Mouse (Mus musculus): ENCODE results near the gene Noc3l. TPM values are rescaled to one million over a fixed set of nuclear protein-coding genes. Genes with fewer than 3 reads are reported as not detected.

Gene Noc3l
- polyA plus RNA-seq, 1 experiment from 2014 or later = 5.3 TPM

- no peak overlapping the region for H3K27ac ChIP-seq
- H3K9ac ChIP-seq = no peak overlapping the region
- peaks cover 83% of the 10 kb centered on the region for H3K36me3 ChIP-seq
- 97% methylated on average over 6 of the region's 6 CpGs for WGBS
- no peak for ATAC-seq (ENCODE audit: low FRiP score)
- H3K4me3 ChIP-seq = no peak overlapping the region
- no peaks in the 10 kb centered on the region for H3K9me3 ChIP-seq
- H3K4me2 ChIP-seq = no peak overlapping the region
- no peaks in the 10 kb centered on the region for H3K4me1 ChIP-seq (replicated peaks)
- no peaks in the 10 kb centered on the region for H3K27me3 ChIP-seq
These were observed 20.2 kb downstream of the Noc3l start for GRCm38 (mm10) chr19:38798801-38799200.

DNA sequence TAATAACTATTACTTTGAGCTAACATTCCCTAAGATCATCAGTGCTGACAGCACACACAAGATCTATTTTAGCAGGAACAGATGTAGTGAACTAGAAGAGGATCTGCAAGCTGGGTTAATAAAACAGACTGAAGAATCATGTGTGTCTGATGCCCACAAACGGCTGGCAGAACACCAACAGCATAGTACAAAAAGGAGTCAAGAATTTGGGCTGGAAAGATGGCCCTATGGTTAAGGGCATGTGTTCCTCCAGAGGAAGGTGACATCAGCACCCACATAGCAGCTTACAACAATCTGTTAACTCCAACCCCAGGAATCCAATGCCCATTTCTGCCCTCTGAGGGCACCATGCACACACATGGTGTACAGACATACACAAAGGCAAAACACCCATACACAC is 20.7 kb downstream of the Noc3l start:
- 97% methylated on average over 1 of the region's 1 CpGs for WGBS
- no peaks in the 10 kb centered on the region for H3K4me1 ChIP-seq (replicated peaks)
- H3K9me3 ChIP-seq = no peaks in the 10 kb centered on the region
- H3K4me3 ChIP-seq = no peak overlapping the region
- H3K36me3 ChIP-seq = peaks cover 83% of the 10 kb centered on the region
- H3K9ac ChIP-seq = no peak overlapping the region
- ATAC-seq (ENCODE audit: low FRiP score) = no peak
- no peak overlapping the region for H3K4me2 ChIP-seq
- H3K27me3 ChIP-seq = no peaks in the 10 kb centered on the region
- H3K27ac ChIP-seq = no peak overlapping the region

DNA sequence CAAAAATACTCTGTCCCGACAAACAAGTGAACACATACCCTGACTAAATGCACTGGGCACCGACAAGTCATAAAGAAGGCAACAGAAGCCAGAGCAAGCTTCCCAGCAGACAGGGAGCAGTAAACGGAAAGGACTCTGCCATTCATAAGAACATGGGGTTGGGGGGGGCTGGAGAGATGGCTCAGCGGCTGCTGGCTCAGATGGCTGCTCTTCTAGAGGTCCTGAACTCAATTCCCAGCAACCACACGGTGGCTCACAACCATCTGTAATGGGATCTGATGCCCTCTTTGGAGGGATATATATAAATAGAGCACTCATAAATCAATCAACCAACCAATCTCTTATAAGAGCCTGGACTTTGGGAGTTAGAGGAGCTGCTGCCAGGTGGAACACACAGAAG is 22.5 kb downstream of the Noc3l start:
- H3K27me3 ChIP-seq = no peaks in the 10 kb centered on the region
- no peaks in the 10 kb centered on the region for H3K9me3 ChIP-seq
- H3K27ac ChIP-seq = no peak overlapping the region
- peaks cover 83% of the 10 kb centered on the region for H3K36me3 ChIP-seq
- 79% methylated on average over 5 of the region's 5 CpGs for WGBS
- ATAC-seq (ENCODE audit: low FRiP score) = no peak
- no peaks in the 10 kb centered on the region for H3K4me1 ChIP-seq (replicated peaks)
- H3K4me3 ChIP-seq = no peak overlapping the region
- no peak overlapping the region for H3K4me2 ChIP-seq
- no peak overlapping the region for H3K9ac ChIP-seq

GRCm38 (mm10) chr19:38793563-38794045 is 25.4 kb downstream of the Noc3l start:
- H3K4me3 ChIP-seq = no peak overlapping the region
- no peak overlapping the region for H3K27ac ChIP-seq
- H3K9me3 ChIP-seq = no peaks in the 10 kb centered on the region
- no peaks in the 10 kb centered on the region for H3K27me3 ChIP-seq
- H3K4me1 ChIP-seq (replicated peaks) = no peaks in the 10 kb centered on the region
- WGBS = 96% methylated on average over 7 of the region's 7 CpGs
- peaks cover 93% of the 10 kb centered on the region for H3K36me3 ChIP-seq
- no peak overlapping the region for H3K9ac ChIP-seq
- no peak overlapping the region for H3K4me2 ChIP-seq
- no peak for ATAC-seq (ENCODE audit: low FRiP score)

GRCm38 (mm10) chr19:38787756-38788155 is 31.3 kb downstream of the Noc3l start:
- Histone ChIP-seq H3K9me3 (no peaks in the 10 kb centered on the region), H3K4me3 (no peak overlapping the region), H3K4me2 (no peak overlapping the region), H3K4me1 (replicated peaks) (no peaks in the 10 kb centered on the region), H3K27ac (no peak overlapping the region), H3K9ac (no peak overlapping the region), H3K27me3 (no peaks in the 10 kb centered on the region), H3K36me3 (peaks cover 54% of the 10 kb centered on the region)
- WGBS = 87% methylated on average over 6 of the region's 6 CpGs
- ATAC-seq (ENCODE audit: low FRiP score) = no peak

DNA sequence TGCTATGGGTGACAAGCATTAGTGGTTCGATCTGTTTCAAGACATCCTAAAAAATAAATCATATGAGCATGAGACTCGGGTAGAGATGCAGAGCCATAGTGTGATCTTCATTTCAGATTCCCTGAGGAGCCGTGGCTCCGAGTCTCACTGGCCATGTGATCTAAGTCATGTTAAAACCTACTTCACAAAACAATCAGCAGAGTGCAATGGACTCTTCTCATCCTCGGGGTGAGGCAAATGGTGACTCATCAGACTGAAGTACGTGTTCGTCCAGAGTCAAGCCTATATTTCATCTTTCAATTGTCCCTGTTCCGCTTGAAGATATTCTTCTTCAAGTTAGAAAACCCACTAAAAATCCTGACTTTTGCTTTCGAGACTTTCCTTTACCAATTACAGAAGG is 35.5 kb downstream of the Noc3l start:
- no peaks in the 10 kb centered on the region for H3K9me3 ChIP-seq
- H3K27me3 ChIP-seq = no peaks in the 10 kb centered on the region
- 93% methylated on average over 9 of the region's 9 CpGs for WGBS
- no peak for ATAC-seq (ENCODE audit: low FRiP score)
- no peak overlapping the region for H3K27ac ChIP-seq
- H3K36me3 ChIP-seq = peaks cover 14% of the 10 kb centered on the region
- no peak overlapping the region for H3K9ac ChIP-seq
- H3K4me1 ChIP-seq (replicated peaks) = no peaks in the 10 kb centered on the region
- H3K4me3 ChIP-seq = no peak overlapping the region
- H3K4me2 ChIP-seq = no peak overlapping the region

DNA sequence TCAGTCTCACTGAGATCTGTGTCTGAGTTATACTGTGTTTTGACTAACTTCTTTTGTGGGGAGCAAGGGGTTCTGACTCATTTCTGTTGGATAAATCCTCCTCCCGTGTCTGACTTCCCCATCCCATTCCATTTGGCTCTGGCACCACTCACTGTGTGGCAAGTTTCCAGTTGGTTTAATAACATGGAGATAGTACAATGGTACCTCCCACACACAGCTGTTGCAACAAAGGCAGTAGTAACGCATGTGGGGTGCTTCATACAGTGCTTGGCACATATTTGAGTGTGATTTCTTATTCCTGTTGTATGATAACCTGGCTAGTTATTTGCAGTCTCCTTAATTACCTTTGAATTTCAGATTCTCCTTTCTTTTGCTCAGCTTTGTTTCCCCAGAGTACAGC is 40.2 kb downstream of the Noc3l start:
- Histone ChIP-seq H3K9me3 (no peaks in the 10 kb centered on the region), H3K4me1 (replicated peaks) (no peaks in the 10 kb centered on the region), H3K27me3 (no peaks in the 10 kb centered on the region), H3K36me3 (no peaks in the 10 kb centered on the region; the same call in none of the 2 replicates), H3K9ac (no peak overlapping the region), H3K4me3 (no peak overlapping the region), H3K27ac (no peak overlapping the region), H3K4me2 (no peak overlapping the region)
- 69% methylated on average over 2 of the region's 2 CpGs for WGBS
- no peak for ATAC-seq (ENCODE audit: low FRiP score)

- ATAC-seq (ENCODE audit: low FRiP score) = no peak
- Histone ChIP-seq H3K4me2 (no peak overlapping the region), H3K9ac (no peak overlapping the region), H3K36me3 (no peaks in the 10 kb centered on the region), H3K9me3 (no peaks in the 10 kb centered on the region), H3K4me3 (no peak overlapping the region), H3K4me1 (replicated peaks) (0 out of 2 replicates have a peak, but pooled peaks cover 3% of the 10 kb centered on the region), H3K27me3 (no peaks in the 10 kb centered on the region), H3K27ac (no peak overlapping the region)
- 62% methylated on average over 4 of the region's 4 CpGs for WGBS
These were observed 43.5 kb downstream of the Noc3l start for GRCm38 (mm10) chr19:38775548-38775947.

DNA sequence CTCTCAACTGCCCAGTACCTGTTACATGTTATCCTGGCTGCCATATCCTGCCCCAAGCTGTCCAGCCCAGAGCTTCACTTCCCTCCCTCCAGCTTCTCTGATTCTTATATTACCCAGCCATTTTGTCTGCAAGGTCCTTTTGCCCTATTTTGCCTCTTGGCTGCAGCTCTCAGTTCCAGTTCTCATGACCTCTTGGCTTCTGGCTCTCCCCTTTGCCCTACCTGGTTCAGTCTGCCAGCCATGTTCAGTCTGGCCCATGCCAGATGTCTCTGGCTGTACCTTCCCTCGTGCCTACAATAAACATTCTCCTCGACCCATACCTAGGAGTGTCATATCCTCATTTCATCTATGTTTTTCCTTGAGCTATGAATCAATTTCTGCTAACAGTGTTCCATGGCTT is 52.7 kb downstream of the Noc3l start:
- Histone ChIP-seq H3K9ac (no peak overlapping the region), H3K4me2 (no peak overlapping the region), H3K4me3 (no peak overlapping the region), H3K27me3 (no peaks in the 10 kb centered on the region), H3K27ac (no peak overlapping the region), H3K4me1 (replicated peaks) (no peaks in the 10 kb centered on the region), H3K9me3 (no peaks in the 10 kb centered on the region), H3K36me3 (peaks cover 2% of the 10 kb centered on the region)
- no peak for ATAC-seq (ENCODE audit: low FRiP score)
- WGBS = 89% methylated on average over 2 of the region's 2 CpGs

GRCm38 (mm10) chr19:38760441-38760840 is 58.6 kb downstream of the Noc3l start:
- H3K27me3 ChIP-seq = no peaks in the 10 kb centered on the region
- no peaks in the 10 kb centered on the region for H3K4me1 ChIP-seq (replicated peaks)
- ATAC-seq (ENCODE audit: low FRiP score) = no peak
- H3K9me3 ChIP-seq = no peaks in the 10 kb centered on the region
- no peak overlapping the region for H3K9ac ChIP-seq
- no peak overlapping the region for H3K4me3 ChIP-seq
- 81% methylated on average over 3 of the region's 3 CpGs for WGBS
- H3K27ac ChIP-seq = no peak overlapping the region
- no peak overlapping the region for H3K4me2 ChIP-seq
- H3K36me3 ChIP-seq = peaks cover 4% of the 10 kb centered on the region; the same call in 1 of the 2 replicates

DNA sequence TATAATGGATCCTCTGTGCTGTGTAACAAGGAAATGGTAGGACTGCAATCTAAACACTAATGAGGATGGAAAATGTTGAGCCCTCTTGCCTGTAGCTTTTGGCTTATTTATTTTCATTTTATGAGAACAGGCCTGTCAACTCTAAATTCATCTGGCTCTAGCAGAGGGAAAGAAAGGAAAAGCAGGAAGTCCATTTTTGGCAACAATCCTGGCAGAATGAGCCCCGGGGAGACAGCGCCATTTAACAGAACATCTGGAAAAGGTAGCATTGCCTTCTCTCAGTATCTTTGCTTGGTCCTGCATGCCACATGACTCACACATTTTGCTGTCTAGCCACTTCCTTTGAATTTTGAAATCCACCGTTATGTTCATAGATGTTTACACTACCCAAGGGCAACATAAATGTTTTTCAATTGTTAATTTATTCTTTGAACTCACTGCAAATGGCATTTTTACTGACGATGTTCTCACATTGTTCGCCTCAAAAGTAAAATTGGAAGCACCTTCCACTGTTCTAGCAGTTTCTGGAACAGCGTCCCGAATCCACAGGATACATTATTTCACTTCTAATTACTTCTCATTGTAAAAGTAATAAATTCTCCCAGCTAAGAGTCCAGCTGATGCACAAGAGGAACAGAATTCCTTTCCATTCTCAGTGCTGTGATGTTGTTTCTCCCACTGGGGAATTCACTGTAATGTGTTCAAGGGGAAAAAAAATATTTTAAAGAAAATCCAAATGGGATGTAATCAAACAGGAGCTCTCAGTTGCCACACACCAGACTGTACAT is 60.2 kb downstream of the Noc3l start:
- H3K4me1 ChIP-seq (replicated peaks) = no peaks in the 10 kb centered on the region
- no peaks in the 10 kb centered on the region for H3K27me3 ChIP-seq
- no peaks in the 10 kb centered on the region for H3K9me3 ChIP-seq
- WGBS = 83% methylated on average over 7 of the region's 7 CpGs
- peaks cover 4% of the 10 kb centered on the region; the same call in 1 of the 2 replicates for H3K36me3 ChIP-seq
- no peak overlapping the region for H3K4me2 ChIP-seq
- ATAC-seq (ENCODE audit: low FRiP score) = no peak
- H3K9ac ChIP-seq = no peak overlapping the region
- H3K27ac ChIP-seq = no peak overlapping the region
- H3K4me3 ChIP-seq = no peak overlapping the region

DNA sequence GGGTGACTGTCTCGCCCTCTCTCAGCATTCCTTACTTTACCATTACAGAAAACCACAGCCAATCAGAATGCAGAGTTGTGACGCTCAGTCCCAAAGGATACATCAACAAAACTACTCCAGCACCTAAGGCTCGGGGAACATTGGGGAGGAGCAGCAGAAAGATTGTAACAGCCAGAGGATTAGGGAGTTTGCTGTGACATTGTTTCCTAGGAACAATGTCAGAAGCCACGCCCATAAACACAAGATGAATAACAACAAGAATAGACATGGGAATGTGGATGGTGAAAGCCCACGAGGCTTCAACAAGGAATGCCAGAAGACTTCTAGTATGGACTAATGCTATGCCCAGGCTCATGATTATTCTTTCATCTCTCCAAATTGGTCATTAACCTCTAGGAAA is 61.0 kb downstream of the Noc3l start:
- Histone ChIP-seq H3K36me3 (peaks cover 4% of the 10 kb centered on the region; the same call in 1 of the 2 replicates), H3K27ac (no peak overlapping the region), H3K9ac (no peak overlapping the region), H3K4me3 (no peak overlapping the region), H3K27me3 (no peaks in the 10 kb centered on the region), H3K4me1 (replicated peaks) (no peaks in the 10 kb centered on the region), H3K4me2 (no peak overlapping the region), H3K9me3 (no peaks in the 10 kb centered on the region)
- no peak for ATAC-seq (ENCODE audit: low FRiP score)
- 61% methylated on average over 5 of the region's 5 CpGs for WGBS

- H3K4me2 ChIP-seq = no peak overlapping the region
- H3K27me3 ChIP-seq = no peaks in the 10 kb centered on the region
- ATAC-seq (ENCODE audit: low FRiP score) = no peak
- no peak overlapping the region for H3K9ac ChIP-seq
- 89% methylated on average over 3 of the region's 3 CpGs for WGBS
- H3K4me3 ChIP-seq = no peak overlapping the region
- H3K27ac ChIP-seq = no peak overlapping the region
- H3K9me3 ChIP-seq = no peaks in the 10 kb centered on the region
- H3K36me3 ChIP-seq = peaks cover 4% of the 10 kb centered on the region; the same call in 1 of the 2 replicates
- H3K4me1 ChIP-seq (replicated peaks) = no peaks in the 10 kb centered on the region
These were observed 61.9 kb downstream of the Noc3l start for GRCm38 (mm10) chr19:38757161-38757560.

Data from hindbrain, embryonic 13.5 days (tissue).